Mouse (Mus musculus): ENCODE measurements at regions not wholly inside any gene's neighbourhood (a gene's known extent, or its start where the extent isn't known, plus 50 kb on each side); places are given as distances from the start of the nearest gene placed in this dataset.

- TF ChIP-seq CTCF (IDR thresholded peaks at IDR 0.05; ENCODE audit: low read depth, low read length), result no peak
- TF ChIP-seq POLR2A (IDR thresholded peaks at IDR 0.05; ENCODE audit: extremely low read depth, insufficient read depth, low read length), result no peak
Measured at GRCm38 (mm10) chr4:125922317-125922878, 102.0 kb upstream of the Csf3r start.
